Mouse (Mus musculus): Measurements from ENCODE around the gene H2afy.

Gene H2afy

GRCm38 (mm10) chr13:56110694-56111531, 25.2 kb downstream of the H2afy start:
- DNase-seq, result no peak

GRCm38 (mm10) chr13:56109703-56110102, 26.5 kb downstream of the H2afy start:
- DNase-seq, result no peak

- no peak for DNase-seq
These were observed 27.2 kb downstream of the H2afy start for GRCm38 (mm10) chr13:56108849-56109519.

DNA sequence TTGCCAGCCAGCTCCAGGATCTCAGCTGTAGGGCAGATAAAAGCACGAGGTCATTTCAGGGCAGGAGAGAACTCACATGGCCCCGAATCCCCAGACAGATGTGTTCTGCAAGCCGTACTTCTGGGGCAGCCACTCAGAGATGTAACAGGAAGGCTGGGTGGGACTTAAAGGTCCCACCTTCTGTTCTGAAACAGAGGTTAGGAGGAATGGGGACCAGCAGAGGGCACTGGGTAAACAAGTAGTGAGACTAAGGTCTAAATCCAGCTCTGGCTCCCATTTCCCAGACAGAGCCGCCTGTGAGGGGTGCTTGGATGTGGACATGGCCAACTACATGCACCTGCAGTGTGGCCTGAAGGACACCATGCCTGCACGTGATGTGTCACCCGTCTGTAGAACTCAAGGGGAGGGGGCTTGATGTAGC, 31.2 kb downstream of the H2afy start:
- DNase-seq, result no peak

- DNase-seq, result no peak
These were observed 32.1 kb downstream of the H2afy start for GRCm38 (mm10) chr13:56103796-56104746.

- no peak for DNase-seq
These were observed 34.0 kb downstream of the H2afy start for GRCm38 (mm10) chr13:56102160-56102559.

- no peak for DNase-seq
These were observed 40.5 kb downstream of the H2afy start for GRCm38 (mm10) chr13:56095601-56096195.

DNA sequence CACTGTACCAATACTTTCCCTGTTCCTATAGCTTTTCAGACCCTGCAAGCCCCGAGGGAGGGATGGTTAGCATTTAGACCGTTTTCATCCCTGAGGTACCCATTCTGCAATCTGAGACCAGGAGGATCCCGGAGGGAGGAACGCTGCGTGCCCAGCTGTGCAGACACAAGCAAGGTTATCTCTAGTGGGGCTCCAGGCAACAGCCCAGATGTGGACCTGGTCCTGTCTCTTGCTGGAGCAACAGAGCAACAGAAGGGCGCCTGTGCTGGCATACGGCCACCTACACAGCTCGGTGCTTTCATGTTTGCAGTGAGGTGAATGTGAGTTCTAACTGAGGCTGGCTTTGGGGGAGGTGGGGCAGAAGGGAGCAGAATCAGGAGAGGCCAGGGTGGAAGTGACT, 41.6 kb downstream of the H2afy start:
- DNase-seq, result no peak

GRCm38 (mm10) chr13:56093680-56094079, 42.5 kb downstream of the H2afy start:
- DNase-seq, result no peak

GRCm38 (mm10) chr13:56092606-56093005, 43.6 kb downstream of the H2afy start:
- DNase-seq, result no peak

GRCm38 (mm10) chr13:56090597-56090996, 45.6 kb downstream of the H2afy start:
- DNase-seq, result no peak

DNA sequence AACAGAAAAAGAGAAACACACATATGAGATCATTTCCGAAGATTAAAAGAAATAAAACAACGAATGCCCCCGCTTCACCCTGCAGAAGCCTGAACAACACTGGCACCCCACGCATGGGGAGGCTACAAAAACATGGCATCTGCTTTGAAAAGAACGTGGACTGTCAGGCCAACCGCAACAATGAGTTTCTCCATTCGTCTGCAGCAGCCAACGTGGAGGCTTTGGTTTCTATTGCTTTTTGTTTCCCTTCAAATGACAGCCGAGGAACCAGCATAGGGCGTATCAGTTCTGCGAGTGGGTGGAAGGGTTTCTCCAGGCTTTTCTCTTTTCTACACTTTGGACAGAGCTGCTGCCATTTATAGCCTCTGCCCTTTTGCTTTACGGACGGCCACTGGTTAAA, 47.6 kb downstream of the H2afy start:
- no peak for DNase-seq

DNA sequence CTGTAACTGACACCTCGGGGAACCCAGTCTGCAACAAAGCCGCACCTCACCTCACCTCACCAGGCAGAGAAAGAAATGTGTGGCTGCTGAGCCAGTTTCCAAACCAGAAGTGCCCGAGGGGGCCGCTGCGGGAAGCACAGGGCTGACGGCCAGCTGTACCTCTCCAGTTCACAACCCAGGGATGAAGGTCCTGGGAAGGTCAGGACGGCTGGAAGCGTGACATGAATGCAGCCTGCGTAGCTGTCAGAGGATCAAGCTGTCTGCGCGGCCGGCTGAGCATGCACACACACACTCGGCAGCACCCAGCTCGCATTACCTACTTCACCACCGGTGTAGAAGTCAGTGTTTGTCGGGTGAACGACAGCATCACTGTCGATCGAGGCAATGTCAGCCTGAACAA, 48.2 kb downstream of the H2afy start:
- DNase-seq, result no peak

GRCm38 (mm10) chr13:56084146-56084905, 51.8 kb downstream of the H2afy start:
- no peak for DNase-seq

GRCm38 (mm10) chr13:56081656-56082055, 54.5 kb downstream of the H2afy start:
- DNase-seq, result no peak

DNA sequence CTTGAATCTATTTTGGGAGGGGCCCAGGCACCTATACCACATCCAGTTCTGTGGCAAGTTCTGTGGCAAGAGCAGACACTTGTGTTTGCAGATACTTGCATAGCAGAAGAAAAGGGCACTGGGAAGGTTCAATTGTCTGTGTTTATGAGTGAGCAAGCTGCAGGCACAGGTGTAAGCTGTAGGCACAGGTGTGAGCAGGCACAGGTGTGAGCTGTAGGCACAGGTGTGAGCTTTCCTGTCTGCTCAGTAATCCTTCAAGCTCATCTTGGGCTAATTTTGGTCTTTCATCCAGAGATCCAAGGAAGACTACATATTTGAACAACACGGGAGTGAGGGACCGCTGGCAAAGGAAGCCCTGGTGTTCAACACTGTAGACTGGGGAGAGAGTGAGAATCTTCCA, 56.5 kb downstream of the H2afy start:
- no peak for DNase-seq

DNA sequence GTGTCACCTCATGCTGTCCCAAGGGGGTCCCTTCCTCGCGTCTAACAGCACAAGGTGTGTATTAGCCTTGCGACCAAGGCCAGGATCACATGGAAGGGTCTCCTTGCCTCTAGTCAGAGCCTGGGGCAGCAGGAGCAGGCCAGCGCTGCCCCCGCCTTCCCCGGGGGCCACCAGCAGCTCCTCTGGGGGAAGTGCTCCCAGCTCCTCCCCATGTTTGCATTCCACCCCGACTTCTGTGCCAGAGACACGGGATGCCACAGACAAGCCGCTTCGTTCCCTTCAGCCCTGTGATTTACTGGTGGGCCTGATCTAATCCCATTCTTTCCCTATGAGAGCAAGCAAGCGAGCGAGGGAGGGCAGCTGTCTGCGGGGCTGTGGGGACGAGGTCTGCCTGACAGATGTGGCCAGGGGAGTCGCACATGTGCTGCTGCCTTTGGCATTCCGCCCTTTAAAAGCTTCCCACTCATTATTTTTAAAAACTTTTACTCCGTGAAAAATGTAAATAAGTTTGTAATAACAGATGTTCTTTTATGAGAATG, 57.4 kb downstream of the H2afy start:
- DNase-seq, result no peak

- no peak for DNase-seq
These were observed 60.2 kb downstream of the H2afy start for GRCm38 (mm10) chr13:56075930-56076329.

DNA sequence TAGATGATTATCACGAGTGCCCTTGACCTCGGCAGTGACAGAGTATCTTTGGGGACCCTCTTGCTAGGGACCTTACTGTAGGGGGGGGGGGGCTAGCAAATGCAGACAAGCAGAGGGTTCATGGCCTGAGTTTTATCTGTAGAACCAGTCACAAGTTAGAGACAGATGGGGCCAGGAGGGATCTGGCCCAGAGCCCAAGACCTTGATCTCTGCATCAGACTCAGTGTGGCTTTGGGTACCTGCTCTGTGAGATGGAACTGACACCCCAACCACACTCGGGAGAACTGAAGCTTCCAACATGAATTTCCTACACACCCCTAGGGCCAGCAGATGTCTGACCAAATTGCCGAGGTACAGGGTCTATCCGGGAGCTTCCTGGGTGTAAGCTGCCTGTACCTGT, 63.0 kb downstream of the H2afy start:
- no peak for DNase-seq

DNA sequence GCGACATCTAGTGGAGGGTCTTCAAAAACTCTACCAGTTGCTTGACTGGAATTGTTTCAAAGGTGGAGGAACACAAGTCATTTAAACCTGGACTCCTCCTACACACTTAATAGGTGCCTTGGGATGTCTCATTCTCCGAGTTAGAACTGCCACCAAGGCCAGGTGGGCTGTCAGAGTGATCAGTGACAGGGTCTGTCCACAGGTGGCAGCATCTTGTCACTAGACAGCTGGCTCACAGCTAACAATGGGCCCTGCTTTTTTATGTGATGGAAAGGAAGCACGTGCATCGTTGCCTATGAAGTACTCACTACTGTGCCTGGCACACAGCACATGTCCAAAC, 63.9 kb downstream of the H2afy start:
- no peak for DNase-seq

- DNase-seq, result no peak
These were observed 64.4 kb downstream of the H2afy start for GRCm38 (mm10) chr13:56071586-56072267.

All from B cell, adult 2 months (primary cell).